Mouse (Mus musculus) cerebellum, adult 18-20 months (tissue): ENCODE measurements around the gene Hipk4.

ENCODE experiments used
- DNase-seq, 2 experiments: peaks; one replicate each; pipeline ENCODE4 v3.0.0; 2021

Gene Hipk4

GRCm38 (mm10) chr7:27540935-27541334 lies 17.9 kb downstream of the Hipk4 start:
- no peak for DNase-seq

GRCm38 (mm10) chr7:27541431-27541830 lies 18.4 kb downstream of the Hipk4 start:
- DNase-seq, result peak in 1 of 2 experiments; percentile 27

- DNase-seq, result no peak
Measured at GRCm38 (mm10) chr7:27541922-27542321, 18.9 kb downstream of the Hipk4 start.

GRCm38 (mm10) chr7:27542392-27543033 lies 19.4 kb downstream of the Hipk4 start:
- peak; percentile 87 to 89 for DNase-seq

GRCm38 (mm10) chr7:27543065-27543464 lies 20.0 kb downstream of the Hipk4 start:
- DNase-seq, result no peak

- DNase-seq, result no peak
Measured at GRCm38 (mm10) chr7:27543851-27544250, 20.8 kb downstream of the Hipk4 start.

- DNase-seq, result no peak
Measured at GRCm38 (mm10) chr7:27544675-27545370, 21.8 kb downstream of the Hipk4 start.

- DNase-seq, result no peak
Measured at GRCm38 (mm10) chr7:27549597-27549996, 26.5 kb downstream of the Hipk4 start.

GRCm38 (mm10) chr7:27552070-27552469 lies 29.0 kb downstream of the Hipk4 start:
- DNase-seq, result no peak

- DNase-seq, result peak; percentile 97 to 99
Measured at GRCm38 (mm10) chr7:27552931-27553513, 30.0 kb downstream of the Hipk4 start, which contains the start of the genes Pld3 and 2310022A10Rik. TSS of gene Pld3 (minus strand) at chr7:27553218. TSS of gene 2310022A10Rik (plus strand) at chr7:27553233.

- DNase-seq, result no peak
Measured at GRCm38 (mm10) chr7:27560291-27560887, 37.3 kb downstream of the Hipk4 start.

- DNase-seq, result no peak
Measured at GRCm38 (mm10) chr7:27560978-27561377, 37.9 kb downstream of the Hipk4 start.

- DNase-seq, result peak; percentile 25 to 28
Measured at GRCm38 (mm10) chr7:27569580-27570224, 46.6 kb downstream of the Hipk4 start.

- DNase-seq, result no peak
Measured at GRCm38 (mm10) chr7:27572133-27572532, 49.1 kb downstream of the Hipk4 start.

GRCm38 (mm10) chr7:27574124-27574880 lies 51.2 kb downstream of the Hipk4 start:
- DNase-seq, result no peak

GRCm38 (mm10) chr7:27576914-27577313 lies 53.8 kb downstream of the Hipk4 start:
- peak; percentile 59 to 70 for DNase-seq

GRCm38 (mm10) chr7:27577589-27577988 lies 54.5 kb downstream of the Hipk4 start:
- no peak for DNase-seq

GRCm38 (mm10) chr7:27578465-27578864 lies 55.4 kb downstream of the Hipk4 start:
- no peak for DNase-seq

- no peak for DNase-seq
Measured at GRCm38 (mm10) chr7:27580380-27581174, 57.5 kb downstream of the Hipk4 start.
